ENCODE assay signal across 19 mouse cellular contexts in the genomic region with DNA sequence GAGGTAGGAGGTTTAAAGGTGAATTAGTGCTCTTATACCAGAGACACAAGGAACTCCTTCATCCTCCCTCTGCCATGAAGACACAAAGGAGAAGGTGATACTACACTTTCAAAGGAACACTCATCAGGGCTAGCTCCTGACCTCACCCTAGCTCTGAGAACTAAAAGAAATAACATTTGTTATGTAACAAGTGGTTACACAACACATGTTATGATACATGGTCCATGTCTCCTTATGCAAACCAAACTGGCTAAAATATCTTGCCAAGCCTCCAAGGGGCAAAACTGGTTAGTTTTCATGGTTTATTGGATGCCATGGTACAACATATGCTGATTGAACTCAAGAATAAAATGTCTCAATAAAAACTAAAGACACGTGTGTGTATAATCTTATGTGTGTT.
DNase-seq lines count a peak whose midpoint lies in the region; ATAC-seq lines count a peak whose summit lies in the region.
"Had no signal": no experiment of that assay in that cellular context is flagged by ENCODE, and none has a peak within 500 bp of the region (broad histone marks: within the 10 kb centered on the region; RNA-seq: fewer than 3 reads in every experiment).

No protein-coding gene starts in this region.

- DNase-seq in cerebellum, adult 9-10 months = peak; percentile 54
- DNase-seq in cerebellum, postnatal 10 days = no peak
- DNase-seq in brain, adult 2 months (ENCODE audit: low read depth, low spot score) = peak; percentile 13
- no peak for DNase-seq in ovary, postnatal 10 days (ENCODE audit: low spot score)
- DNase-seq: adrenal gland, adult 8-10 months; adrenal gland, postnatal 25 days; forebrain, postnatal 0 days; gastrocnemius, postnatal 25 days; heart, adult 2 months; heart, postnatal 14 days; heart, postnatal 4 days; kidney, adult 18-20 months had no signal

- peak; percentile 56 for ATAC-seq in granulocyte monocyte progenitor cell, adult 5-6 weeks (replicated peaks; ENCODE audit: poor library complexity, severe bottlenecking)
- ATAC-seq in erythroid progenitor cell, adult 5-6 weeks (replicated peaks; ENCODE audit: low FRiP score, poor library complexity, severe bottlenecking) = no peak
- ATAC-seq: activated CD4-positive, CD25-positive, alpha-beta regulatory T cell, adult 4 months; forebrain, embryonic 14.5 days; forebrain, postnatal 0 days; hindbrain, postnatal 0 days; inflammation-experienced regulatory T-cells, adult 6 months; intestine, embryonic 16.5 days had no signal

Comparison
In these comparisons a context has a peak if more than half of its experiments do, and no peak if none do; other contexts are left out.
1. DNase-seq: peak in cerebellum, adult 9-10 months (single experiment) and brain, adult 2 months (single experiment); none in cerebellum, postnatal 10 days (0 of 2) and ovary, postnatal 10 days (single experiment).